Mouse (Mus musculus) lung, postnatal 25 days (tissue): Measurements from ENCODE around the gene Diras2.

Experiments used
- DNase-seq: peaks from one replicate; pipeline ENCODE4 v3.0.0; 2022; ENCODE audit warnings: low spot score

The Diras2 gene

DNA sequence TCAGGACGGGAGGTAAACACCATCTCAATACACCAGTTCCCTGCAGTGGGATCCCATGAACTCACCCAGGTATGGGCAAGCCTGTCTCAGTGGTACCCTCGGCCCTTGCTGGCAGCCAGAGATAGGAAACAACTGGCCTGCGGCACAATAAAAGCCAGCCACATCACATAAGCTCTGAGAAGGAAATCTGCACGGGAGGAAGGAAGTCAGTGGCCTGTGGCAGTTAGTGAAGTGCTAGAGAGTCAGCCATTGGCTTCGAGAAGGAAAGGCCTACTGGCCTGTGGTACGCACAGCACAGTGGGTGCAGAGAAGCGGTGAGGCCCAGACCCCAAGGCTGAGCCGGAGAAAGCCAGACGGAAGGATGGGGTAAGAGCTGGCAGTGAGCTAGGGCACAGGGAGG lies 20.2 kb upstream of the Diras2 start:
- DNase-seq, result no peak

DNA sequence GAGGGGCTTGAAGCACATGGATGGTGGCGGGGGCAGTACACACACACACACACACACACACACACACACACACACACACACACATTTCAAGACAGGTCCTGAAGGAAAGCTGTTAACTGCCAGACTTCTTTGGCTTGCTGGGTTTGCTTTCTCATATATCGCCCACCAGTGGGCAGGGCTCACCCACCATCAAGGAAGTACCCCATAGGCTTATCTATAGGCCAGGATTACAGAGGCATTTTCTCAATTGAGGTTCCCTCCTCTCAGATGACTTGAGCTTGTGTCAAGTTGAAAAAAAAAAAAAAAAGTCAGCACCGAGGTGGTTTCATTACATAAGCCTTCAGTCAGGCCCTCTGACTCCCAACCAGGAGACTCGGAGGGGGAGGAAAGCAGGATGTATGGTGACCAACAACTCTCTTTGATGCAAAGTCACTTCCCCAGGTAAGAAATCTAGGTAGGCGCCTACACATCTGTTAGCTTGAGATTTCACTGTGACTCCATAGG lies 19.7 kb upstream of the Diras2 start:
- DNase-seq, result no peak

DNA sequence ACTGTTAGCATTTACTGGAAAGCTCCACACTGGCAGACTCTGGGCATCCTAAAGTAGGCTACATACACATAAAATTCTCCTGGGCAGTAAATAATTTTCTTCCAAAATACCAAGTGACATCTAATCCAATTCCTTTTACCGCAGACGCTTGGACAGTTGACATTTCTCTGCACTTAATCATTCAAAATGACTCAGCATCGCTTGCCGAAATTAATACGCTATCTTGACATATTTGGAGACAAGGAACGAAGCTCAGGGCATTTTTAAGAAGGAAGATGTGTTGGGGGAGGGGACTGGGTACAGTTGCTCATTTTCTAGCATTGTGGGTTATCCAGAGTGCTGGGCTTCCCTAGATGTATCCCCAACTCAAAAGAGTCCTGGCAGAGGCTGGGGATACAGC lies 15.2 kb upstream of the Diras2 start:
- DNase-seq, result no peak

DNA sequence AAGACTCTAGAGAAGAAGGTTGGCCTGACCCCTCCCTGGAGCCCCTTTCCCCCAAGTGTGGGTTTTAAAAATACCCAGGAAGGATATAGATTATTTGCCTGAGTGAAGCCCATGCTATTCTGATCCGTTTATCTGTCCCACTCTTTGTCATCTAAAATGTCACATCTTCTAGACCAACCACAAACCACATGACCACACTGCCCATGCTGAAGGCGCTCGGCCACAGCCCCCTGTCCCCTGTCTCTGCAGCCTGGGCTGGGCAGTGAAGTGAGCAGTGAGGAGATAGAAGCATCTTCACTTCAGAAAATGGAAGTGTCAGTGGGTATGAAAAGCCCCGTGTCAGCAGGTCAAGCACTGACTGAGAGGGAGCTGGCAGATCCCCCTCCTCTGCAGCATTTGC lies 11.6 kb upstream of the Diras2 start:
- DNase-seq, result no peak

DNA sequence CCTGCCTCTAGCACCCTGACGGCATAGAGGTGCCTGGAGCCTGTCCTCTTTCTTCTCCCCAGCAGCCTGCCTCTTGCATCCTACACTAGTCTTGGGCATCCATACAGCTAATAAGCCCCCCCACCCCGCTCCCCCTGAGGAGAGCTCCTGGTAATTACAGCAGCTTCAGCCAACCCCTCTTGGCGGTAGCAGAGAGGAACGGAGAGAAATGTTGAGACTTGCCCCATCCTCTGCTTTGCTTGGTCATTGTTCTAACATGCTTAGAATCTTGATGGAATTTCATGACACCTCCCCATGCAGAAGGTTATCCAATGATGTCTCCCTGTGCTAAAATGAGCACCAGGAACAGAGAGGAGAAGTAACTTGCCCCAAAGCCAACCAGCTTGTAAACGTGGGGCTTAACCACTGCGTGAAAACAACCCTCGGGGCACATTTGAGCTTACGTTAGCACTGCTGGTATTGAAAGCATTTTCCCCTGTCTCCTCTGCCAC lies 11.0 kb upstream of the Diras2 start:
- DNase-seq, result no peak

DNA sequence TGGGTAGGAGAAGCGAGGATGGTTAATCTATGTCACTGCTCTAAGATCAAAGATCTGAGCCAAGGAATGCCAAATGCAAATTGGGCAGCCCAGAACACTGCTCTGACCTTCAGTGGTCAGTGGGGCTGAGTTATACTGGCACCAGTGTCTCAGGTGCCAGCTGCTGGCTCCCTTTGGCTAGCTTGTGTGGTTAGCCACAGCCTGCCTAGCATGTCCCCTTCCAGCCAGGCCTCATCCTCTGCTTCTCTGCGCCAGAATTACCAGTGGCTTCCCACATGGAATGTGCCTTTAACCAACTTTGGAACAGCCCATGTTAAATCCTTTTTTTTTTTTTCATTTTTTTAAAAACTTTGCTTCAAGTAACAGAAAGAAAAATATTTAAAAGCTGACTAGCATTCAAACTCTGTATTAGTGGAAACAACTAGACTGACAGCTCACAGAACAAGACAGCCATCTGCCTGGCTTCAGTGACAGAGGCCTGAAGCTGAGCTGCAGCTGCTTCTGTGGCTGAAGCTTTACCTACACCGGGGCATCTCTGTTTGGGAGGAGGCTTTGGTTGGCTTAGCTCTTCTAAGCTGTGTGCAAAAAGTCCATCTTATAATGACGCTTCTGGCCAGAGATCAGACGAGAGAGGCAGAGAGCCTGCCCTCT lies 10.4 kb upstream of the Diras2 start:
- no peak for DNase-seq

DNA sequence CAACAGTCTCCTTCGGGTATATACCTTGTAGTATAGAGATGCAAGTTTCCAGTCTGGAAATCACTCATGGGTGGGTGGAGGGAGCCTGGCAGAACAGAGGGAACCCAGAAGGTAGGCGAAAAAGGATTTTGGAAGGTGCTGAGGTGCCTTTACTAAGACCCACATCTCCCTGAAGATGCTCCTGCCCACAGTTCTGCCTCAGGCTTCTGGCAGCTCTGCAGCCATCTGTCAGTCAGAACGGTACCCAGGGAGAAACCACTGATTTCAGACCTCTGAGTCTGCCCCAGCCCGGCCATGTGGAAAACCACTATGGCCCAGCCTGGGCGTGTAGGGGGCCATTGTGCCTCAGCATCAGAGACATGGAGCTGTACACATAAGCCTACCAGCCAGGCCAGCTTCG lies 8.4 kb upstream of the Diras2 start:
- DNase-seq, result no peak

DNA sequence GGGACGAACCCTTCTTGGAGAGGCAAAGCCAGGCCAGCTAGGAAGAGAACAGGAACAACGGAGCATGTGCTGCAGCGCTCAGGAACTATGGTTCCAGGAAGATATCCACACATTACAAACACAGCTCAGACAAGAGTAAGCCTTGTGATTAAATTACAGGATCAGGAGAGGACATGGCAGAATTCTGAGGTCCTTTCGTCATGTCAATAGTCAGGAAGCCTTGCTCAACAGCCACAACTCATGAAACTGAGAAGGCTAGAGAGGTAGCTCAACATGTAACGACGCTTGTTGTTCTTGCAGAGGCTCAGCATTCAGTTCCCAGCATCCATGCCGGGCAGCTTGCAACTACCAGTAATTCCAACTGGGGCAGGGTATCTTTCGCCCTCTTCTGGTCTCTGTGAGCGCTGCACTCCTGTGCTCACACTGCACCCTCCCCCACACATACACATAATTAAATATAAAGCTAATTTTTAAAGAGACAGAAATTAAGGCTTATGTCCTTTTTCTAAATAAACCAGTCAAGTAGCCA lies 7.6 kb upstream of the Diras2 start:
- no peak for DNase-seq

DNA sequence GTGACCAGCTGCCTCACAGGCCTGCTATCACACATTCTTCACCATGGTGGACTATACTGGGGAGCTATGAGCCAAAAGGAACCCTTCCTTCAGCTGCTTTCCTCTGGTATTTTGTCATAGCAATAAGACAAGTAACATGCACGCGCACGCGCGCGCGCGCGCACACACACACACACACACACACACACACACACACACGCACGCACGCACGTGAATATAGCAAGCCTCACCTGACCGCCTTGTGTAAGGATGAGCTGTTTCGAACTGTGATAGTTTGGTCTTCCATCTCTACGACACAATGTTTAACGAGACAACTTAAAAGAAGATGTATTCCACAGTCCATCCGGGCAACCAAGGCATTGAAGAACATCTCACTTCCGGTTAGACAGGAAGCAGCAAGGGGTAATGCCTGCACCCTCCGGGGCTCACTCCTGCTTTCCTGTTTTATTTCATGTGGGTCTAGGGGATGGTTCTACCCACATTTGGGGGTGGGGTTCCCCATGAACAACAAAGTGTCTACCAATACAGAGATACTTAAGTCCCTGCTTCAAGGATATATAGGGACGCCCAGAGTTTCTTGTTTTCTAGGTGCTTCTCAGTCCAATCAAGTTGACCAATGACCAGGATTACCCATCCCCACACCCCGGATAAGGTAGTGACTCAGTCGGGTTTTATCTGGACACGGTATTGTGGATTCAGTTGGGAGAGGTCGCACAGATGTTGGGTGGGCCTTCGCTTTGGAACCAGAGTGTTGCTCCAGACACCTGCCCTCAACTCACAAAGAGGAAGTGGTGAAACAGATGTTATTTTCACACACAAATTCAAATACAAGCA lies 6.9 kb upstream of the Diras2 start:
- DNase-seq, result no peak

DNA sequence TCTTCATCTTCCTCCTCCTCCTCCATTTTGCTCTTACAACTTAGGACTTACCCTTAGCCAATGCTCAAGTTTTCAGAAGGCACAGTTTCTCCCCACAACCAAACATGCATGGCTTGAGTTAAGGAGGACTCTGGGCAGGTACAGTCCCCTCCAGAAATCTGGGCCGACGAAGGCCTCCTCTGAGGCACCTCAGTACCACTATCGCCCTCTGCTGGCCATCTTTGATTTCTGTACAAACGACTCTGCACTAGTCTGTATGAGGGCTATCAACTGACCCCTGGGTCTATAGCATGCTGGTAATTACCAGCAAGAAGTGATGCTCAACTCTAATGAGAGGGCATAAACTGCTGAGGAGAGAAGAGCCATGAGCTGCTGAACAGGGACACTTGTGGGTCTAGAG lies 4.5 kb upstream of the Diras2 start:
- peak; percentile 57 for DNase-seq

DNA sequence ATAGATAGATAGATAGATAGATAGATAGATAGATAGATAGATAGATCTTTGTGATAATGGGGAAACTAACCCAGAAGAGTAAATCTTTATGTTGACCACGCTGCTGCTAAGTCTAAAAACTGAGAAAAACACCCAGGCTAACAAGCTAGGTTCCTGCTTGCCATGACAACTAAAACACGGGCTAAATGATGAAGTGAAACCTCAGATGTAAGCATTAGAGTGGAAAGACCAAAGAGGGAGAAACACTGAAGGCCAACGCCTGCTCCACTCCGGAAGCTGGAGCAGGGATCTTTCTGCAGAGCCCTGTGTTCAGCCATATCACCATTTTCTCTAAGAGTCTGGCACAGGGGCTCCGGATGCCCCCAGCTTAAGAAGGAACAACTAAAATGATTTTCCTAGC lies 2.6 kb upstream of the Diras2 start:
- DNase-seq, result no peak

DNA sequence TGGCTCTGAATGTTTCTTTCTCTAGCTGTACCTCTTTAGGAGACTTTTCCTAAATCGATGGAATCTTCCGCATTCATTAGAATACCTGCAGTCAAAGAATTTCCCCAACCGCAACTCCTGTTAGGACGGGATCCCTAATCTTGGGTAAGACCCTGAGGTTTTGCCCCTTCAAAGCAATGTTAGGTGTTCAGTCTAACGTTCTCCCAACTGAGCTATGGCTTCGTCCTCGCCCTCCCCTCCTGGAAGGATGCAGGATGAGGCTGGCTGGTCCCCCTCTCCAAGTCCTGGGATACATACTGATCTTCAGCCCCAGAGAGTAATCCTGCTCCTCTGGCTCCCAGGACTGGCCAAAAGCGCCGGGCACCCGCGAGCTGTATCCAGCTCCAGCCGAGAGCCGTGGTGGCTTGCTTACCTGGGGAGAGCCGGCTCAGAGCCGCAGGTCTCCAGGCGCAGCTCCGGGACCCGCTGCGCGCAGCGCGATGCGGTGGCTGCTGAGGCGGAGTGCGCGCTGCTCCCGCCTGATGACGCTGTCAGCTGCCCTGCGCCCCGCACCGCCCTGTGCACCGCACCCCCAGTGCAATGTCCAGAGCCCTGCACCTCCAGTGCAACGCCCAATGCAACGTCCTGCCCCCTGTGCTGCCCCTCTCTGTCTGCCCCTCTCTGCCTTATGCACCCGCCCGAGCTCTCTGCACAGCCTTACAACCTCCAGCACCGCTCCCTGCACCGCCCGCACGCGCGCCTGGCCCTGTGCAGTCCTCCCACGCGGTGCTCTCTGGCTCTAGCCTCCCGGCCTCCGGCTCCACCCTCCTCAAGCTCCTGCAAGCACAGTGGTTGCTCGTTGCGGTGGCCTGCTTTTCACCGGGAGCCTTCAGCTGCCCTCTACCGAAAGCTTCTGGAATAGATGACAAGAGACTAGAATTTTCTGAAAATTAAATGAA lies 802 bp downstream of the Diras2 start:
- DNase-seq, result peak; percentile 74

DNA sequence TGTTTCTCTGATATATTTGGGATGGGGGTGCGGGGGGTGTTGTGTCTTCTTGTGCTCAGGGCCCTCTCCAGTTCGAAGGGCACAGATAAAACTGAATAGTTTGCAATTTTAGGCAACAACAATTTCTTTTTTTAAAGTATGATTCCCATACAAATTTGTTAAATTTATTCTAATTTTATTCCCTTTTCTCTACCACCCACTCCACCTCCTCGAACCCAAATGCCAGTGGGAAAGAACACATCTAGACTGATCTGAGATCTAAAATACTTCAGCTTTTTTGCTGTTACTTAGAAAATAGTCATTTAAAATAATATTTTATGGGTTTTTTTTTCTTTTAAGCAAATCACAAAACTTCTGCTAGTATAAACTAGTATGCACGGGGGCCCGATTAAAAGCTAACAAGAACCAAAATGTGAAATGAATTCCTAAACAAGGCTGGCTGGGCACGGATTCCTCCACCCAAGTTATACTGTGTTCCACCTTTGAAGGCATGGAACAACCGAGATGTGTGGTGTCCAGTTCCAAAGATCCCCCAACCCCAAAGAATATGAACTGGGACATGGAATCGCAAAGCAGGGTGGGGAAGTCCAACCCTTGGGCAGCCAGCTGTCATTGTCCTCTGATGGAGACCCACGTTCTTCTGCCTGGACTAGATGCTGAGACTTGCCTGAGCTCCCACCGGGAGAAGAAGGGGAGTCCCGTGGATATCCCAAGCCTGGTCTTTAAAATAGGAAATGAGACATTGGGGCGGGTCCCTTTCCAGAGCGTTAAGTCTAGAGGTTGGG lies 1.7 kb downstream of the Diras2 start:
- no peak for DNase-seq

DNA sequence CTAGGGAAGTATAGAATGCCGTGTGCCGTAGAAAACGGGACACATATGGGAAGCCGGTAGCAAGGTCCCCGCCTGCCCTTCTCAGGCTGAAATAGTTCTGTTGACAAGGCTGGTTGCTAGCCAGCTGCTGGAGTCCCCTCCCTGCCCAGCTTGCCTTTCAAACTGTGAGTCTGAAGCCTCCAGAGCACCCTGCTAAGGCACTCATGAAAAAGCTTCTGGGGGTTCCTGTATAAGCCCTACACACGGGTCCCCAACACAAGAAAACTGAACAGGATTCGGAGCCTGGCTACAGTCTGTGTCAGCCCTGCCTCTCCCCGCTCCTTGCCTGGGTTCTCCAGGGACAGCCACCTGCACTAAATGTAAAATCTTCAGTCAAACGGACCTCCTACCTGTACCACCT lies 2.3 kb downstream of the Diras2 start:
- DNase-seq, result no peak

DNA sequence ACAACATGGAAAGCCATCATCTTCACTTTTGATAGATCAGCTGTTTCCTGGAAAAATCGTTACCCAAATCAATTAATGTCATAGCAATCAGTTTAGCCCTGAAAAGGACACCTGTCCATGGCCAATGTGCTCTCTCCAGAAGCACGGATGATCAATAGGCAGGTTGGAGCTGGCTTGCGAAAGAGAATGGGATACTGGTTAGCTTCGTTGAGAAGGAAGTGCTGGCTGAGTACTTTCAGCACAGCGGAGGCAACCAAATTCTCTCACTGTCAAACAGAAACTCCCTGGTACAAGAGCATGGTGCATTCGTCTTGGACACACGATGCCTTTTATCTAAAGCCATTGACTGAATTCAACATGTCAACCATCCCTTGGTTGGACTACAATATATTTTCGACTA lies 2.8 kb downstream of the Diras2 start:
- DNase-seq, result no peak

DNA sequence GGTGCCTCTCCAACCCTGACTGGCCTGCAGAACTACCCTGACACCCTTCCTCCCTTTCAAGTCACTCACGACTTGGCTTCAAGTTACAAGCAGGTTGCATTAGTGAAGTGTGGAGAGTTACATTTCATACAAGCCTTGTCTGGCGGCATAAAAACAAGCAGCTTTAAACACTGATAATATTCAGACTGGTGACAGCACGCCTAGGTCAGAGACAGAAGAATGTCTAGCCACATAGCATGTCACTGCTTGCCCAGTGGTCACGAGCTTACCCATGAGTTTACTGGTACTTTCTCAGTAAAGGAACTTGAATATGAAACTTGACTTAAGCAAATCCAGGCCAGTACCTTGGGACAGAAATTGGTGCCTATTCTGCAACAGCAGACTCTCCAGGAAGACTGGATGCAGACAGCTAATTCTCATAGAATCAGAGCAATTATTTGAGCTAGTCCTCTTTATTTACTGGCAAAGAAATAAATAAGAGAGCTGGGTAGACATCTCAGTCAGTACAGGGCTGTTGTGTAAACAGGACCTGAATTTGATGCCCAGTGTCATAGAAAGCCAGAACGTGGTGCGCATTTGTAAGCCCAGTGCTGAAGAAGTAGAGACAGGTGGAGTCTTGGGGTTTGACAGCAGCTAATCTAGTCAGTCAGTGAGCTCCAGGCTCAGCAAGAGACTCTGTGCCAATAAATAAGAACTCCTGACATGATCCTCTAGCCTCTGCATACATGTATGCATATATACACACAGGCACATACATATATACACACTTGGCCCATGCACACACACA lies 4.6 kb downstream of the Diras2 start:
- no peak for DNase-seq

DNA sequence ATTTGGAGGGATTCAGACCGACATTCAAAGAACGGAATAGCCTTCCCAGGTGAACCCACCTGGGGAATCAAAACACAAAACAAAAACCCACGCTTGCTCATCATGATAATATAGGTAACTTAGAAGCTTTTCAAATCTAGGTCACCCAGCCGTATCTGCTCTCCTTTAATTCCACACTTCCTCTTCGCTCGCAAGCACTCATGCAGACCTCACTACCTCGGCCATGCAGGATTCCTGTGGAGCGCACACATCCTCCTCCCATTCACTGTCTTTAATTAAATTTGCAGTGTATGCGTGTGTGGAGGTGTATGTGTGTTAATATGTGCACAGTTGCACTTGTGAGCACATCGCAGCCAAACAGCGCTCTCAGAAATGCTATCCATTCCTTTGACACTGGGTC lies 6.8 kb downstream of the Diras2 start:
- no peak for DNase-seq

DNA sequence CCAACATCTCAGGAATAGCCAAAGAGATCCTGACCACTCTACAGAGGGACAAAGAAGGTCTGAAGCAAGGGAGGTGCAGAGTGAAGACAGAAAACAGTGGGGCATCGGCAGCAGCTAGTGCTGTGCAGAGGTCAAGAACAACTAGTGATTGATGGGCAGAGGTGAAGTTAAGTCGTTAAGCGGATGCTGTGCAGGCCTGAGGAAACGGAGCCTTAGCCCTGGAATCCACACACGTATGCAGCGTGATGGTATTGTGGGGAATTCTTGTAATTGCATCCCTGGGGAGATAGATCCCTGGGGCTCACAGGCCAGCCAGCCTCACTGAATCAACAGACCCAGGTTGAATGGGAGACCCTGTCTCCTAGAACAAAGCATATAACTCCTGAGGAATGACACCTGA lies 9.9 kb downstream of the Diras2 start:
- no peak for DNase-seq

DNA sequence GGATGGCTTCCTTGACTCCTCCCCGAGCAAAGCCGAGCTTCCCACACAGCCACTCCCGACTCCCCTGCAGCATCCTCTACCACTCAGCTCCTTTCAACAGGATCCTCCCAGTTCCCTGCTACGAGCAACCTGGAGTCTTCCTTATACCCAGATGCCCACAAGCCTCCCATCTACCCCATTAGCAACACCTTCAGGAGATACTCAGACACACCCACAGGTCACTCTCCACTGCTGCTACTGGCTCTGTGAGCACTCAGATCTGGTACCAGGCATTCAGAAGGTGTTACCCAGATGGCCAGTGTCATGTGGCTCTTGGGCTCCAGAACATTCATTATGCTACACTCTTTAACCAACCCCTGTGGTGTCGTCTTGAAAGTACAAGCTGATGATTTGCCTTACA lies 11.7 kb downstream of the Diras2 start:
- DNase-seq, result no peak

DNA sequence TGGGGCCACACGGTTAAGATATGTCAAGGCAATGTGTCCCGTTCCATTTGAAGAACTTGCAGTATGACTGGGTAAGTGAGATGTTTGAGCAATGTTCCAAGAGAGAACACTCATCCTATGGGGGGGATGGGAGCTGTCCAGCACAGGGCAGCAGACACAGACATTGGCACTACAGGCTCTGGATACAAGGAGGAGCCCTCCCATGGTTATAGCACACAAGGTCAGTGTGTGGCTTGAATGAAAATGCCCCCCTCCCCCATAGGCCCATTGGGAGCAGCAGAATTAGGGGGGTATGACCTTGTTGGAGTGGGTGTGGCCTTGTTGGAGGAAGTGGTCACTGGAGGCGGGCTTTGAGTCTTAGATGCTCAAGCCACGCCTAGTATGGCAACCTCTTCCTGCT lies 12.7 kb downstream of the Diras2 start:
- DNase-seq, result no peak

DNA sequence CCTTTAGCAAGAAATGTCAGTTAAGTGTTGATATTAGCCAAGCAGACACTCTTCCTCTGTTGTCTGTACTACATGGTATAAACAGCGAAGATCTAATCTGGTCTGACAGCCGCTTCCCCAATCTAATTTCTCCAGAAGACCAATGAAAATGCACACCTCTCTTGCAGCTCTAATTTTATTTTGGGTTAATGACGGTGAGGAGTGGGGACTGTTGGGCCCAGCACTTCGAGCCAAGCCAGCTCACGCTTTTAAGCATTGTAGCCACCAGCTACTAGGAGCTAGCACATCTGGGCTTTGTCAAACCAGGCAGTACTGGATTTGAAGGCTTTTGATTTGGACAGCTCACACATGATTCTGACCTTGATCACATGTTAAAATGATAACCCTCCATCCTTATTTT lies 14.1 kb downstream of the Diras2 start:
- no peak for DNase-seq
